Mouse (Mus musculus) ovary, adult 18-20 months (tissue): ENCODE measurements at regions not wholly inside any gene's neighbourhood (a gene's known extent, or its start where the extent isn't known, plus 50 kb on each side); places are given as distances from the start of the nearest gene placed in this dataset.
A peak's percentile ranks its signal among the peaks of the same experiment; 100 is the strongest.

Experiments
- DNase-seq: peaks from one replicate; pipeline ENCODE4 v3.0.0; 2022; ENCODE audit warnings: low spot score, mixed read lengths

DNA sequence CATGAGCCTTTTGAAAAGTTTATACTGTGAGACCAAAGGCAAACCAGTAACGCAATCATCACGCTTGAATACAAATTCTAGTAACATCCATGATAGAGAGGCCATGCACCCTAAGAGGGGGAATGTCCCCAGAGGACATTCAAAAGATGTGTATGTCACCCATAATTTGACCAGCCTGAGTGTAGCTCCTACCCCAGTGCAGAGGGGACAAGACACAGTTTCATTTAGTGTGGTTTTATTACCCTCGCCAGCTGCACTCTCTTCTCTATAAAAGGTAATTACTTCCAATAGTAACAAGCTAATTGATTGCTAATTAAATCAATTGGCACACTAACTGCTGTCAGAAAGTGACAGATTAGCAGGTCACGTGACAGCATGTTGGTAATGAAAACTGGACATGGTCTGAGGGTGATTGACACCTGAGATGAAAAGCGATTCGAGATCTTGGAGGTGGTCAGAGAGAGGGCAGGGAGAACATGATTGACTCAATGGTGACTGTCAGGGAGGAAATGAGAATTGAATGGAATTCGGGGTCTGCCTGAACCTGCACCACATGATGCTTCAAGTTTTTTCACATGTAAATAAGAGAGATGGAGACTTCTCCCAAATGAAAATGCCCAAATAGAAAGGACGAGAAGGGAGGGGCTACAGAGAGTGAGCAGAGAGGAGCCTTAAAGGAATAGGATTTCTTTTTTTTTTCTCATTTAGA lies 309.9 kb downstream of the En1 start:
- no peak for DNase-seq

DNA sequence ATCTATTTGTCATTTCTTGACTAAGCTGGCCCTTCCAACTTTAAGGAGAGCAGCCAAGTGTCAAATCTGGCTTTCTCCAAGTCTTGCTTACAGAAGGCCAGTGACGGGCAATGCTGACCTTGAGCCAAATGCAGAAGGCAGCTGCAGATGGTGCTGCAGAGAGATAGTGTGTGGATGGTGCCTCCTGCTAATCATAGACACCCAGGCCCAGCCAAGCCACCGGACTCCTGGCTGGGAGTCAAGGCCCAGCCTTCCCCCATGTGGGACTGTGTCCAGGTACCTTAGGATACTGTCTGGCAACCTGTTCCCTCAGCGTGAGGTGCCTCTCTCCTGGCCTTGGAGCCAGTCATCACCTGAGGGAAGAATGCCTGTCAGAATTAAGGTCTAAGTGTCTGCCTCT lies 319.3 kb downstream of the En1 start:
- peak; percentile 37 for DNase-seq

DNA sequence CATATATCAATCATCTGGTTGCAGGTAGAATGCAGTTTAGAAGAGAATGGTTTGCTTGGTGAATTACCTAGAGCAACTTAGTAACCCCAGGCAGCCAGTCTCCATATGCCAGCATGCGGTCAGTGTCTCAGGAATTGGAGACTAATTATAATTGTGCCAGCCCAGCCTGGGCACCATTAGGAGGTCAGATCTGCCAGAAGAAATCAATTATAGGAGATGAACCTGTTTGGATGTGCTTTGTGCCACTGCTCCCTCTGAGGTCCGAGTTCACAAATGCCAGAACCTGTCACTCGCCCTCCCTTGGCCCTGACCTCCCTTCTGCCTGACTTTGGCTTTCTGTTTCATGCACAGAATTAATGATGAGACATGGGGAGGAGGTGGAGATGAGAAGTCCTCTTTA lies 323.1 kb downstream of the En1 start:
- DNase-seq = no peak

DNA sequence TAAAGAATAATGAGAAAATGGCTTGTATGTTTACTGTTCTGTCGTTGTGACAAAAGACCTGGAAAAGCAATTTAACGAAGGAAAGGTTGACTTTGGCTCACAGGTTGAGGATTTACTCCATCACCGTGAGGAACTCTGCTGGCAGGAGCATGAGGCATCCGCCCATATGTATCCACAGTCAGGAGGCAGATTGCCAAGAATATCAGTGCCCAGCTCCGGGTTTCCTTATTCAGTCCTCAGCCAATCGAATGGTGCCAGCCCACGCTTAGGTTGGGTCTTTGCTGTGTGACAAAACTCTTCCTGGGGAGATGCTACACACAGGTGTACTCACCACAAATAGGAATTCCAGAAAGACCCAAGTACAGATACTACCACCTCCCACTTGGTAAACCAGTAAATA lies 327.9 kb downstream of the En1 start:
- DNase-seq = no peak

DNA sequence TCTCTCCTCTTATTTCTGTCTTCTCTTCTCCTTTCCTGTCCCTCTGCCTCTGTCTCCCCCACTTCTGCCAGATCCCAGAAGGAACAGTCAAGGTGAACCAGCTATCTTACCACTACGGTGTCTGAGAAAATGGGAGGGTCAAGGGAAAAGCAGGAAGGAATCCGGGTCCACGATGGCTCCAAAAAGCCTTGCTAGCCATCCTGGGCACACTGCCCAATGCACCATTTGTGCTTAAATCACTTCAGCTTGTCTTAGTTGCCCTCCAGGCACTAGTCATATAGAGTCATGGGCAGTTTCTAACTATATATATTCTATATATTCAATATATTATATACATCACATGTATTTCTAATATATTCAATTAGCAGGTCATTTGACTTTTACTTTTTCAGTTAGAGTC lies 333.1 kb downstream of the En1 start:
- no peak for DNase-seq

DNA sequence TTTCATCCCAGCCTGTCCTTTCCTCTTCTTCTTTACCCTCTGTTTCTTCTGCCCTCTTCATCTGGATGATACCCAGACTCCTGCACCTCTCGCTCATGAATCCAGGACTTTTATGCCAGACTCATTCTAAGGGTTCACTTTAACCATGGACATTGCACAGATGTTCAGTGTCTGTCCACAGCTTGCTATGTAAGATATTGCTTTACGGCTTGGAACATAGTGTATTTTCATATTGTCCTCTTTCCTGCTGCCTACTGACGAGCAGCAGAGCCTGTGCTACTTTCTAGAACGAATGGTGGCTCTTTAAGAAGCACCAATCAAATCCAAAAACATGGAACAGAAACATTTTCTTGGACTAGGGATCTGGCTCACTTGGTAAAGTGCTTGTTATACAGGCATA lies 341.5 kb downstream of the En1 start:
- no peak for DNase-seq

DNA sequence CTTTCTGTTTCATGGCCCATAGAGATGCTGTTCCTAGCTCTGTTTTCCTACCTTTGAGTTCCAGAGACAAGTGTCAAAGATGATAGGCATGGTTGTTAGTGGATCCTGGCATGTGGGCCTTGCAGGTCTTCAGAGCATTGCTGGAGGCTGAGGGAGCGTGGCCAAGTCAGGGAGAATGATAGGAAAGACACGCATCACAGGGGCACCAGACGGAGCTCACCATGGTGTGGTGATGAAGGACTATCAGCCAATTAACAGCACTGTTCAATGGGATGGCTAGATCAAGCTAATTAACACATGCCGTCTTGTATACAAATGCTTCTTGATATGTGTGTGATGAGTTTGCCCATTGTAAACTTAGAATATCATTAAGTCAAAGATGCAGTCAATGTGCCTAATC lies 344.1 kb downstream of the En1 start:
- no peak for DNase-seq

DNA sequence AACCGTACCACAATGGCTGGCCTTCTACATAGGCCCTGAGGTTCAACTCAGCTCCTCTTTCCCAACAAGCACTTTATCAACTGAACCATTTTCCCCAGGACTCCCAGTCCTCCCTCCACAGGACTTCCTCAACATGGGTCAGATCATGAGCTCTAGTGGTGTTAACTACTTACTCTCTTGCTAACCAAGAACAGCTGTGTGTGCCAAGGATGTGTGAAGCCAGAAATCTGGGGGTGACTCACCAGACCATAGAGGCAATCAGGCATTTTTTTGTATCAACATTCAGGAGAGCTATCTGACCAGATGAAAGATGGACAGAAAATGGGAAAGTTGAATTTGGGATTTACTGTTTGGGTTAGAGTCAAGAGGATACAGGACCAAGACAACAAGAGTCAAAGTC lies 359.0 kb downstream of the En1 start:
- DNase-seq = no peak

DNA sequence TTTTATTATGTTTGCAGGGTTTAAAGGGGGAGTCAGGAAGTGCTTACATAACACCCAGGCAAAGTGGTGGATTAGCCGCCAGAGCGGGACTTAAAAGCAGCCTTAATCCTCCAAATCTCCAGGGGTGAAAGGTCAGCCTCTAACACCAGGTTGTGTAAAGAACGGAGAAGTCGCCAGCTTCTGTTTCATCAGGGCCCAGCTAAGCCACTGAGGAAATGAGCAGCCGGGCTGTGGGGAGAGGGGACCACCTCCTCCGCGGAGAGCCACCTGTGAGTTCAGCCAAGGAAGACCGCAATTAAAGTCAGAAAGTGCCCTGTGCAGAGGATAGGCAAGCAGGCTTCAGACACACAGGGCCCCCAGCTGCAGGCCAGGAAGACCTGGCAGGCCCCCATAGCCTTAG lies 359.8 kb downstream of the En1 start:
- DNase-seq = no peak

DNA sequence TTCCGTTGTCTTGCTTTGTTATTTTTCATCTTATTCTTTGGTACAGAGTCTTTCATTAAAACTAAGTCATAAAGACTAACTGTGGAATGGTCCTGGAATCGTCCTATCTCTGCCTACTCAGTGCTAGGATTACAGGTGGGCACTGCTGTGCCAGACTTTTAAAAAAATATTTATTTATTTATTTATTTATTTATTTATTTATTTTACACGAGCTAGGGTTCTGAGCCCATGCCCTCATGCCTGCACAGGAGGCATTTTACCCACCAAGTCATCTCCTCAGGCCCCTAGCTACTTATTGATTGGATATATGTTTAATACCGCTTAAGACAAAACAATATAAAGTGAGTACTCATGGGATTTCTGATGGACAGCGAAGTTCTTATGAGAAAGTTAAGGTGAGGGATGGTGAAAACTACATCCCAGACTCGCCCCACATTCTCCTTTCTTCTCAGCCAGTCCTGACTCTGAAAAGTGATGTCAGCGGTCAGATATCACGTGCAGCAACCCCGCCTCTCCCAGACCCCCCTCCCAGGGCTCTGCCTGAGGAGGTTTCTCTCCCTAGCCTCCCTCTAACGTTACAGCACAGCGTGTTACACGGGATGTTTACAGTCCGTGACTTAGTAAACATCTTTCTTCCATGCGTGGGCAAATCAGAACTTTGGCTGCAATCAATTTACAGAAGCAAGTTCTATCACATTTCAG lies 361.4 kb downstream of the En1 start:
- no peak for DNase-seq

DNA sequence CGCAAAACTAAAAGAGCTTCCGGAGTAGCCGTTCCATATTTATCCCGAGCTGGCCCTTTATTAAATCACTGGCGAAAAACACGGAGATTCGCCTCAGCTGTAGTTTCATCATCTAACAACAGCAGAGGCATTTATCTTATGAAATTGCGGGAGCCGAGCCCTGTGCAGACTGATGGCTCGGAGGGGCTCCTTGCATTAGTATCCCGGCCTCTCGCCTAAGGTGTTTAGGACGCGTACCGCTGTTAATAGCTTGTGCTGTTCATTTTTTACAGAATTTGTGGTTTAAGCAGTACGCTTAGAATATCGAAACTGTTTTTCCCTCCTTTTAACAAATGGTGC lies 361.9 kb downstream of the En1 start:
- DNase-seq = no peak

DNA sequence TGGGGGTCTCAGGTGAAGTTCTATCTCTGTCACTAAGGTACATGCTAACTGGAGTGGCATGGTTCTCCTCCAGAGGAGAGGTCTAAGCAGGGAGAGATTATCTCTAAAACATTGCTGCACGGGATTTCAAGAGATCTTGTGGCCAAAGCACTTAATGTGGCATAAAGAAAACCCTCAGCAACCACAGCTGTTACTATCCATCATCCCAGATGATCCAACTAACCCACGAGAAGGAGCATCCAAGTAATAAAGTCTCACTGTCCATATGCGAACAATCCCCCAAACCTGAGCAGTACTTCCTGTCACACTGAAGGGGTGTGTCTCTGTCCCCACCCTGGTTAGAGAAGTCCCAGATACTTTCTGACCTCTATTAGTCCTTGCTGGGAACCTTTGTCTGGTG lies 363.9 kb downstream of the En1 start:
- DNase-seq = no peak

DNA sequence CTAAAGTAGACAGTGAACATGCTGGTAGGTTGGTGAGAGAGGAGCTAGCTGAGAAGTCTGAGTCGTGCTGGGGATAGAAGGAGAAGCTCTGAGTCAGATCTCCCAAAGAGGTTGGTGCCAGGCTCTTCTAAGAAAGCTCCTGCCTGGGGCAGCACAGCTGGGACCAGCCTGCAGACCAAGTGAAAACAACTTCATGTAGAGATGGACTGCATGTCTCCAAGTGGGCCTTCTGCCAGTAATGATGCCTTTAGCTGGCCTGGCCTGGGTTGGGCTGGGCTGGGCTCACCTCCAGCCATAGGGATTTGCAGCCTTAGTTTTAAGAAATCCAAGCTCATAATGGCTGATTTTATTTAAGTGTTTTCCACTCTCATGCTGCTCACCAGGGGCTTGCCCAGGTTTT lies 357.7 kb downstream of the Insig2 start:
- no peak for DNase-seq

DNA sequence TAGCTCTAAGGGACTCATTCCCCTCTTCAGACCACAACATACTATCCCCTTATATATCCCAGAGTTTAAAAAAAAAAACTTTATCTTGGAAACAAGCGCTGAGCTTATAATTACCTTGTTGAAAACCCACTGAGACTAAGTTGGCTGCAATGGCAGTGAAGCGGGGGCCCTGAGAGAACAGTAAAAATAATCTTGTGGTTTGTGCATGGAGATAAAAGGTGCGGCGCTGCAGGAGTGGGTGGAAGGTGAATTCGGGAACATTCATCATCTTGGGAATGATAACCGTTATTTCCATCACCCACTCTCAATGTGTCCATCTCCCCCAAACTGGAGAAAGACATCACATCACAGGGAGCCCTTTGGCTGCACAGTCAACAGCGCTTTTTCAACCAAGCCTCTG lies 327.9 kb downstream of the Insig2 start:
- DNase-seq = no peak

DNA sequence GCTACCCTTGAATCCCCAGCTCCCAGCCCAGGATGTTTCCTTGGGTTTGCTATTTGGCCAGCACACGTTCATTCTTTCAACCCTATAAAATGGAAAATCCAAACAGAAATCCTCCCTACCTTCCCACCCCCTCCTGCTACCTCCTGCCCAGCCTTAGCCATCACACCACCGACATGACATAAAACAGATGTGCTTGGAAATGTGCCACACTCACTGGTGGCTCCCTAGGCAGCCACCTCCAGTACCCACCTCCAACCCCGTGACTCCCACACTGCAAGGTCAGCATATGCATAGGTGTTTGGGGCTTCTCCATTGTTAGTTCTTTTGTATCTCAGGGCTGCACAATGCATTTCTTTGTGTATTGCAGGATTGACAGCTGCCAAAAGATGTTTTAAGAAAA lies 327.2 kb downstream of the Insig2 start:
- no peak for DNase-seq

DNA sequence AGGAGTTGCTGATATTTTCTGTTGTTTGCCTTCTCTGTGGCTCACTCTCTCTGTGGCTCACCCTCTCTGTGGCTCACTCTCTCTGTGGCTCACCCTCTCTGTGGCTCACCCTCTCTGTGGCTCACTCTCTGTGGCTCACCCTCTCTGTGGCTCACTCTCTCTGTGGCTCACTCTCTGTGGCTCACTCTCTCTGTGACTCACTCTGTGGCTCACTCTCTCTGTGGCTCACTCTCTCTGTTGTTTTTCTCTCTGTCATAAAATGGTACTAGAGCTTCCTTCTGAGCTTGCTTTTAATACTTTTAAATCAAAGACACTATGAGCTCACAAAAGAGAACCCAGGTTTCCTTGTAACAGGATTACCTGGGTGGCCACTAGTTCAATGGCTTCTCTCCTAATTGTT lies 320.3 kb downstream of the Insig2 start:
- no peak for DNase-seq

DNA sequence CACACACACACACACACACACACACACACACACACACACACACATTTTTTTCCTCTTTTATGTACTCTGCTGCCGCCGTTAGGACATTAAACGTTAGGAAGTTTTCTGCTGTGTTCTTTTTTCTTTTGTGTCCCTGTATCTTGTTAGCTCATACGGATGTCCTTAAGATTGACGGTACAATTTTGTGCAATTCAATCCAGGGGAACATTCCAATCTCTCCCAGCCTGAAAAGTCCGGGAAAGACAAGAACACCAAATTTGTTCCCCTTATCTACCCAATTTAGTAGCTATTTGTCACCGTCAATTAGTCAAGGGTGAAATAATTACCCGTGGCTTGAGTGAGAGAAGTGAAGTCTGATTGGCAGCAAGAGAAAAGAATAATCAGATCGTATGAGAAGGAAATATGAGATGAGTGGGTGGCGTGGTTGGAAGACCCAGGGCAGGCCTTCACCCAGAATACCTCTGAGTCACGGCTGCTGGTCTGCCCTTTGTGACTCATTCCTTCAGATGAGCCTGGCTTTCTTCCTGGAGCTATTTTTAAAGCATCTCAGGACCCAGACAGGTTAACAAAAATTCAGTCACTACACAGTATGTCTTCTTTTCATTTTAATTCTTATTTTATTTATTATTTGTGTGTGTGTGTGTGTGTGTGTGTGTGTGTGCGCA lies 318.4 kb downstream of the Insig2 start:
- DNase-seq = peak; percentile 2

DNA sequence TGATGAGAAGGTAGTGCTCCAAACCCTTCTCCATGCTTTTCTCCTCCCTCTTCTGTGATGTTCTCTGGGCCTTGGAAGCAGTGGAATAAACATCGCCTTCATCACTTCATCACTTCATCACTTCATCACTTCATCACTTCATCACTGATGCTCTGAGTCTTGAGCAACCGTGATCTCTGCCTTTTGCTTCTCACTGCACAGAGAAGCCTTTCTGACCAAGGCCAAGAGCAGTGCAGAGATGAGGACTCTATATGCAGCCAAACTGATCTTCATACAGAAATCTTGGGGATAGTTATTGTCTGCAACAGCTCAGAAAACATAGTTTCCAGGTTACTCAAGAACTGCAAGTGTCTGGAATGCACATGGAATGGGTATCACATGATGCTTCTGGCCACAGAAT lies 303.0 kb downstream of the Insig2 start:
- no peak for DNase-seq

DNA sequence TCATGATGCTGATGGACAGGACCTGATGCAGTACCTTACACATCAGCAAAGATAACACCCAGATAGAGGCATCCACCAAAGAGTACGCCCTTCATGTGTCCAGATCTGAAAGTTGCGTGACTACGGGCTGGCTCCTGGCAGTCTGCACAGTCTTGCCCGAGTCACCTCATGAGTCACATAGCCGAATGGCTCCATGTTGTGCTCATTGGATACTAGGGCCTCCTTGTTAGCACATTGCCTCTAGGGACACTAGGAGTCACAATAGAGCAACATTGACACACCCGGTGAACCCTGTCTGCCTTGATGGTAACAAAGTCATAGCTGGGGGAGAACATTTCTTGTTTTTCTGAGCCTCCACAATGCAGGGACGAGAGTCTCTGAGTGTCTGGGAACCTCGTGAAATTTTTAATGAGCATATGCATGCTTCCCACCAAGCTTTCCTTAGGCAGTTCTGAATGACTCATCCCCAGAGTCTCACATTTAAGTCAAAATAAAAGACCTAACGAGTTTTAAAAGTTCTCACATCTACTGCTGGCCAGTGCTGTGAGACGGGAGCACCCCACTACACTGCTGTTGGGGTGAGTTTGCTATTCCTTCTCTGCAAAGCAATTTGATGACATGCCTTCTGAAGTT lies 297.5 kb downstream of the Insig2 start:
- DNase-seq = no peak

DNA sequence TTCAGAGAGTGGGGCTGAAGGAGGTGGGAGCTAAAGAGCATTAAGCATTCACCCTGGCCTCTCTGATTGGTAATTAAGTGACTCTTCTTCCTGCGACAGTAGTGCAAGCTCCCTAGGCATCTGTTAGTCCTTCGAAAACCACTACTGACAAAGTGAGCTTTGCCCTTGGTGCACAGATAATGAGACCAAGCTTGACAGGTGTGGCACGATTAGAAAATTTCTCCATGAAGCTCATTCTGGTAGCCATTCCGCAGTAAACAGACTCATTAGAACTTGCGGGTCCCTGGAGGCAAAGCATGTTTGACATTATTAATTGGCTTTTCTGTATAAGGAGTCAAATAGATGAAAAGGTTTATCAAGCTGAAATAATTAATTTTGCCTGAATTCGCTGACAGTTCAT lies 285.8 kb downstream of the Insig2 start:
- DNase-seq = no peak

DNA sequence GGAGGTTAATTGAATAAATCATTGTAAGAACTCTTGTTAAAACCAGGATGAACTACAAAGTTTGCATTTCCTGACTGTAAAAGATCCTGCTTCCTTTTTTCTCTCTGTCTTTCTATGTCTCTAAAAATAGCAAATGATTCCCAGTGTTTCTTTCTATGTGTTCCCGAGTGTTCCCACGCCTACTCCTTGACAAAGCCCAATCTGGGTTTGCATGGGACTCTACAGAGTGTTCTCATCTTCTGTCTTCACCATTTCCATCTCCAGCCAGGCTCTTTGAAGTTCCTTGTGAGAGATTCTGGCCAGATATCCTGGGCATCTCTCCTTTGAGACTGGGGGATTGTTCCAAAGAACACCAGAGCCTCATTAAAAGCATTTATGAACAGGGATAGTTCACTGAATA lies 285.0 kb downstream of the Insig2 start:
- DNase-seq = no peak

DNA sequence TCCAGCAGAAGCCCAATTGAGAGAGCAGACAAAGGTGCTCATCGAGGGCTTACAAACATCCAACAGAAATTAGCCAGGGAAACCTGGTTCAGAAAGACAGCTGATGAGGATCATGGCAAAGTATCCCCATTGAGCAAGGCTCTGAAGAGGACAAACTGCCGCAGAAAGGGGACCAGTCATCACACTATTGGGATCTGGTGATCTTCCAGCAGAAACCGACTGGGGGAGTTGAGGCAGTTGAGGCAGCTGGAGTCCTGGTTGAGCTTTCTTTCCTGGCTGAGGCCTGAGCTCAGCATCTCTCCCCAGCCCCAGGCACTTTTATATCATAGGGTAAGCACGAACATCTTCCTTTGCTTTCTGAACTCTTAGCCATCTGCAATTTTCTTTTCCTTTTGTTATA lies 282.7 kb downstream of the Insig2 start:
- DNase-seq = no peak
